8 mouse cellular contexts compared by ENCODE assay signal in the genomic region with DNA sequence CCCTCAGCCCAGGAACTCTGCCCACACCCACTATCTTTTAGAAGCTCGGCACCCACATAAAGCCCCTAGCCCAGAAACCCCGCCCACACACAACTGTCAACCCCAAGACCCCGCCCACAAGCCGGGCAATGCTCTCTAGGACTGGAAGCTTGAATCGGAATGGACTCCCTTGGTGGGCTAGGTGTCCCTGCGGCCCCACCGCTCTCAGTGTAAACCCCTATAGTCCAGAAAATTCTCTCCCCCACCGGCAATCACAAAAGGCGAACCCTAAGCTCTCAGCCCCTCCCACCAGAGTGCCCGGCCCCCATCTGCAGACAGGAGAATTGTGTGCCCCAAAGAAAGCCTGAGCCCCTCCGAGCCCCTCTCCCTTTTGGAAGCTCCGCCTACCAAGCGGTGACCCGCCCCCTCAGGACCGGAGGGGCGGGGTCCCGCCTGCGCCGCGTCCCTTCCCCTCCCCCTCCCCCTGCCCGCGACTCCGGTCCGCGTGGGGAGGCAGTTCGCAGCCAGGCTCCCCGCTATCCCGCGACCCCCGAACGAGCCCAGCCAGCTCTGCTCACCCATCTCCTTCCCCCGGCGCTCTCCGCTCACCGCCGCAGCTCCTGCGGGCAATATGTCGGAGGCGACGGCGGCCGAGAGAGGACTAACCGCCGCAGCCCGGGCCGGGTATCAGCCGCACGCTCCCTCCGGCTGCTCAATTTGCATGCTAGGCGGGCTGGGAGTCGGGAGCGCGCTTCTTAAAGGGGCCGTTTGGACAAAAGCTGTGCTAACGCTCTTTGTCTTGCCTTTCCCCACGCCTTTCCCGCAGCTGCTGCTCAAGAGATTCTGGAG. TPM values are rescaled to one million over a fixed set of nuclear protein-coding genes. Genes with fewer than 3 reads are reported as not detected.
DNase-seq lines count a peak whose midpoint lies in the region; ATAC-seq lines count a peak whose summit lies in the region.

A gene (minus strand): TSS at position 681 of the 828 bp plus-strand sequence.

- no peaks in the 10 kb centered on the region; the same call in 1 of the 2 replicates for H3K4me1 ChIP-seq in forebrain, embryonic 11.5 days (replicated peaks; ENCODE audit: control insufficient read depth, insufficient read depth, low read length)
- H3K4me1 ChIP-seq in heart, embryonic 16.5 days (ENCODE audit: control insufficient read depth, insufficient read depth, low read length): peaks cover 16% of the 10 kb centered on the region
- peaks cover 19% of the 10 kb centered on the region for H3K4me1 ChIP-seq in liver, embryonic 15.5 days (replicated peaks)
- H3K4me1 ChIP-seq in neural tube, embryonic 12.5 days: peaks cover 7% of the 10 kb centered on the region

- H3K9ac ChIP-seq in forebrain, embryonic 11.5 days (ENCODE audit: low read length): peak within 1 kb of the TSS; percentile 75
- peak within 1 kb of the TSS; percentile 86 for H3K9ac ChIP-seq in heart, embryonic 16.5 days (ENCODE audit: low read length)
- peak within 1 kb of the TSS; percentile 71 for H3K9ac ChIP-seq in liver, embryonic 15.5 days
- peak within 1 kb of the TSS; percentile 78 for H3K9ac ChIP-seq in neural tube, embryonic 12.5 days

- no peaks in the 10 kb centered on the region for H3K27me3 ChIP-seq in forebrain, embryonic 11.5 days (ENCODE audit: control insufficient read depth, insufficient read depth, low read length)
- H3K27me3 ChIP-seq in heart, embryonic 16.5 days (ENCODE audit: control insufficient read depth, insufficient read depth, low read length): no peaks in the 10 kb centered on the region
- no peaks in the 10 kb centered on the region for H3K27me3 ChIP-seq in liver, embryonic 15.5 days
- no peaks in the 10 kb centered on the region for H3K27me3 ChIP-seq in neural tube, embryonic 12.5 days (replicated peaks)

- peak; percentile 91 for ATAC-seq in forebrain, embryonic 11.5 days (replicated peaks; ENCODE audit: low FRiP score)
- ATAC-seq in heart, embryonic 16.5 days (replicated peaks; ENCODE audit: extremely low read depth, insufficient read depth, low FRiP score): peak; percentile 89
- peak; percentile 90 for ATAC-seq in liver, embryonic 15.5 days (ENCODE audit: insufficient read depth)
- ATAC-seq in neural tube, embryonic 12.5 days (ENCODE audit: low FRiP score, low read depth): peak; percentile 88

- H3K4me3 ChIP-seq in forebrain, embryonic 11.5 days (ENCODE audit: low read depth, low read length): peak within 1 kb of the TSS; percentile 68
- peak within 1 kb of the TSS; percentile 91 for H3K4me3 ChIP-seq in heart, embryonic 16.5 days (ENCODE audit: low read length)
- H3K4me3 ChIP-seq in liver, embryonic 15.5 days (replicated peaks): peak within 1 kb of the TSS; percentile 80
- H3K4me3 ChIP-seq in neural tube, embryonic 12.5 days: peak within 1 kb of the TSS; percentile 72

- under 1% methylated on average over 56 of the region's 57 CpGs for WGBS in forebrain, embryonic 11.5 days
- under 1% methylated on average over 57 of the region's 57 CpGs for WGBS in heart, embryonic 16.5 days
- under 1% methylated on average over 57 of the region's 57 CpGs for WGBS in liver, embryonic 15.5 days (ENCODE audit: insufficient replicate concordance)
- under 1% methylated on average over 57 of the region's 57 CpGs for WGBS in neural tube, embryonic 12.5 days

- H3K9me3 ChIP-seq in forebrain, embryonic 11.5 days (ENCODE audit: control insufficient read depth, low read length): no peaks in the 10 kb centered on the region
- no peaks in the 10 kb centered on the region for H3K9me3 ChIP-seq in heart, embryonic 16.5 days (replicated peaks; ENCODE audit: control insufficient read depth, low read length)
- H3K9me3 ChIP-seq in liver, embryonic 15.5 days (replicated peaks): no peaks in the 10 kb centered on the region
- no peaks in the 10 kb centered on the region for H3K9me3 ChIP-seq in neural tube, embryonic 12.5 days

- H3K27ac ChIP-seq in forebrain, embryonic 11.5 days (ENCODE audit: low read depth, low read length): peak within 1 kb of the TSS; percentile 95
- H3K27ac ChIP-seq in heart, embryonic 16.5 days (ENCODE audit: low read length): peak within 1 kb of the TSS; percentile 76
- H3K27ac ChIP-seq in liver, embryonic 15.5 days (replicated peaks): peak within 1 kb of the TSS; percentile 77
- H3K27ac ChIP-seq in neural tube, embryonic 12.5 days: peak within 1 kb of the TSS; percentile 96

- H3K36me3 ChIP-seq in forebrain, embryonic 11.5 days (ENCODE audit: control insufficient read depth, insufficient read depth, low read length): peaks cover 7% of the 10 kb centered on the region; the same call in 1 of the 2 replicates
- H3K36me3 ChIP-seq in heart, embryonic 16.5 days (ENCODE audit: control insufficient read depth, insufficient read depth): peaks cover 13% of the 10 kb centered on the region
- peaks cover 16% of the 10 kb centered on the region for H3K36me3 ChIP-seq in liver, embryonic 15.5 days (replicated peaks)
- H3K36me3 ChIP-seq in neural tube, embryonic 12.5 days: peaks cover 29% of the 10 kb centered on the region

- DNase-seq in CD8-positive naive resting alpha-beta T cell, adult 2 months (ENCODE audit: low read depth in 2 of 2, low spot score in 2 of 2): peak; percentile 73 to 78
- DNase-seq in c-Kit-positive CD71-negative TER-119-negative erythroid progenitor cells, embryonic 14.5 days (ENCODE audit: low read depth): peak; percentile 82
- peak; percentile 96 for DNase-seq in forebrain, embryonic 11.5 days (ENCODE audit: low spot score)
- peak; percentile 94 to 95 for DNase-seq in kidney, postnatal 36 days
- DNase-seq in telencephalon, adult 2 months (ENCODE audit: low read depth, low spot score): peak; percentile 88

- peak within 1 kb of the TSS; percentile 50 for H3K4me2 ChIP-seq in forebrain, embryonic 11.5 days (ENCODE audit: low read depth, low read length, severe bottlenecking)
- peak within 1 kb of the TSS; percentile 90 for H3K4me2 ChIP-seq in heart, embryonic 16.5 days (ENCODE audit: low read depth, low read length)
- H3K4me2 ChIP-seq in liver, embryonic 15.5 days: peak within 1 kb of the TSS; percentile 93
- peak within 1 kb of the TSS; percentile 66 for H3K4me2 ChIP-seq in neural tube, embryonic 12.5 days (replicated peaks)

RNA-seq across cellular contexts. Expression of the gene that starts here (rescaled TPM):
- polyA plus RNA-seq in forebrain, embryonic 11.5 days (2014; fragmentation: Nextera tagmentation; extraction: Ambion mirVana): 50.0 and 53.2 TPM in 2 replicates
- 6.2 and 6.6 TPM in 2 replicates for polyA plus RNA-seq in heart, embryonic 16.5 days (2015; fragmentation: Nextera tagmentation; extraction: Ambion mirVana)
- 2.5 and 3.5 TPM in 2 replicates for polyA plus RNA-seq in liver, embryonic 15.5 days (2015; fragmentation: Nextera tagmentation; extraction: Ambion mirVana)
- polyA plus RNA-seq in neural tube, embryonic 12.5 days (2016; fragmentation: Nextera tagmentation; extraction: Ambion mirVana): 16.0 and 16.8 TPM in 2 replicates

Comparison
In these comparisons a context has a peak if more than half of its experiments do, and no peak if none do; other contexts are left out.
1. Peak in every context shown above with its lines: DNase-seq, ATAC-seq, H3K4me3 ChIP-seq and H3K27ac ChIP-seq.